Mouse (Mus musculus) embryonic facial prominence, embryonic 11.5 days (tissue): ENCODE measurements around the gene Trap1. TPM values are rescaled to one million over a fixed set of nuclear protein-coding genes. Genes with fewer than 3 reads are reported as not detected.

Source experiments
- ATAC-seq: fragments of 200-750 bp; cut with Nextera tagmentation; replicated peaks from 2 replicates; pipeline ENCODE4 v1.8.0; 2017; ENCODE audit warnings: low read depth; ENCODE audit not compliant: insufficient number of reproducible peaks, low FRiP score, low TSS enrichment
- DNase-seq: peaks from one replicate; pipeline ENCODE4 v3.0.0-alpha.2; 2015; ENCODE audit warnings: low spot score
- H3K27ac ChIP-seq: fragments of 300-500 bp; sonication (generic); replicated peaks from 2 replicates; pipeline ENCODE4 v1.5.1; 2014; ENCODE audit warnings: mild to moderate bottlenecking, low read depth, low read length, control low read depth
- H3K27me3 ChIP-seq: fragments of 300-500 bp; sonication (generic); 2 replicates; pipeline ENCODE4 v1.6.1; 2014; ENCODE audit warnings: mild to moderate bottlenecking, low read length, moderate library complexity, mixed read lengths; ENCODE audit not compliant: control insufficient read depth, insufficient read depth
- H3K36me3 ChIP-seq: fragments of 300-500 bp; sonication (generic); replicated peaks from 2 replicates; pipeline ENCODE4 v1.6.1; 2014; ENCODE audit warnings: low read depth, mild to moderate bottlenecking, low read length, moderate library complexity, mixed read lengths; ENCODE audit not compliant: control insufficient read depth, insufficient read depth
- H3K4me1 ChIP-seq: fragments of 300-500 bp; sonication (generic); 2 replicates; pipeline ENCODE4 v1.6.1; 2014; ENCODE audit warnings: low read length, mixed read lengths; ENCODE audit not compliant: control insufficient read depth, insufficient read depth
- H3K4me2 ChIP-seq: fragments of 300-500 bp; sonication (generic); 2 replicates; pipeline ENCODE4 v1.6.1; 2014; ENCODE audit warnings: low read depth, mild to moderate bottlenecking, control low read depth, low read length, moderate library complexity
- H3K4me3 ChIP-seq: fragments of 300-500 bp; sonication (generic); 2 replicates; pipeline ENCODE4 v1.5.1; 2014; ENCODE audit warnings: low read depth, low read length, control low read depth
- H3K9ac ChIP-seq: fragments of 300-500 bp; sonication (generic); replicated peaks from 2 replicates; pipeline ENCODE4 v1.6.1; 2014; ENCODE audit warnings: mild to moderate bottlenecking, control low read depth, low read length
- H3K9me3 ChIP-seq: fragments of 300-500 bp; sonication (generic); replicated peaks from 2 replicates; pipeline ENCODE4 v1.6.1; 2016; ENCODE audit warnings: mild to moderate bottlenecking, low read length, inconsistent platforms, mixed read lengths; ENCODE audit not compliant: control insufficient read depth
- WGBS: fragments of 180-500 bp; shearing (Covaris S2); extraction: QIAGEN DNeasy Blood & Tissue Kit; methylation state at CpG from one replicate; pipeline ENCODE4 v1.1.7; 2014; 5-methylcytosine and 5-hydroxymethylcytosine counted together
- microRNA-seq: library from miRNA; unstranded; fragments of <30 nt; microRNA quantifications from one replicate; pipeline ENCODE4, GENCODE M21; 2016; ENCODE audit warnings: borderline number of aligned reads
- polyA plus RNA-seq: library from polyadenylated mRNA; unstranded; fragments of >200 nt; fragmentation: Nextera tagmentation; extraction: Ambion mirVana; gene quantifications from 2 replicates; pipeline ENCODE4 v1.2.1, GENCODE M21; 2014

Trap1 gene
- polyA plus RNA-seq, 1 experiment from 2014 or later: 98.8 TPM

DNA sequence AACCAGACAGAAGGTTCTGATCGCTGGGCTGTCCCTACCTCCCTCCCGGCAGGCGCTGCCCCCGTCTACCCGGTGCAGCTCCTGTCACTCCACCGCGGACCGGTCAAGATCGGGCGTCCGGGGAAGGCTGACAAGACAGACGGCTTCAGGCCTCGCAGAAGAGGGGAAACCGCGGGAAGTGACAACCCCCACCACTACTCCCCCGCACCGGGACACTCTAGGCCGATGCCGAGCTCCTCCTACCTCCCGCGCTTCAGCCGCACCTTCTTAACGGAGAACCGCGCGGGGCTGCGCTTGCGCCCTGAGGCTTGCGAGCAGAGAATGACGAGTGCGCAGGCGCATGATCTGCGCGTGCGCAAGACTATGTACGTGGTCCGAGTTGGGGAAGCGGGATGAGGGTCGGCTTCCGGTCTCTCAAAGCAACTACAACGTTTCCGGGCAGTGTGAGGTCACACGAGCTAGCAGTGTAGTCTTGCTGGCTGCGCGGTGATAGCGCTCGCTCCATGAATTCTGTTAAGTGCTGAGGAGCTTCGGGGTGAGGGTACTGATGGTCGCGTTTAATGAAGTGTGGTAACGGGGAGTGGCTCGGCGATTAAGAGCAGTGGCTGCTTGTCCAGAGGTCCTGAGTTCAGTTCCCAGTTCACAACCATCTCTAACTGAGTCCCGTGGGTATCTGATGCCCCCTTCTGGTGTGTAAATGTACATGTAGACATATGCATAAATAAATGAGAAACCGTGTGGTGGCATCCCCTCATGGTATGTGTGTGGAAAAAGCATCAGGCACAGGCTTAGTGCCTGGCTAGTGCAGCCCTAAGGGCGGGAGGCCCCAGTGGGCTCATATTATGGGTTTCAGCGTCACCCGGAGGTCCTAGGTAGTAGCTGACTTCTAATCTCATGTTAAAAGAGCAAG lies 73.9 kb downstream of the Trap1 start, which contains the start of gene Slx4:
Gene Slx4 (minus strand): TSS at position 282 of the 910 bp plus-strand sequence.
- Histone ChIP-seq H3K36me3 (no peaks in the 10 kb centered on the region; the same call in 1 of the 2 replicates), H3K4me1 (no peaks in the 10 kb centered on the region), H3K27me3 (no peaks in the 10 kb centered on the region), H3K4me2 (peak within 1 kb of the TSS; percentile 70), H3K9ac (peak within 1 kb of the TSS; percentile 78), H3K9me3 (no peaks in the 10 kb centered on the region), H3K27ac (peak within 1 kb of the TSS; percentile 43; the same call in 1 of the 2 replicates), H3K4me3 (peak within 1 kb of the TSS; percentile 76)
- ATAC-seq (peak; percentile 98), DNase-seq (peak; percentile 98)
- WGBS: 1% methylated on average over 58 of the region's 58 CpGs

Small RNA genes within 50 kb of the gene (microRNA-seq; reads per million reads assigned to microRNA genes)
- not detected for gene Gm23413

Other genes starting within 250 kb of the Trap1 start
- 0.11 and 0.78 TPM in 2 replicates for gene Olfr15, start 246.9 kb downstream of the Trap1 start, polyA plus RNA-seq
- 1.3 TPM in 2 replicates for gene Zfp174, start 230.6 kb downstream of the Trap1 start, polyA plus RNA-seq
- gene Naa60, start 205.5 kb downstream of the Trap1 start, polyA plus RNA-seq: 53.3 and 55.7 TPM in 2 replicates
- 6.8 and 7.3 TPM in 2 replicates for gene Zfp597, start 193.3 kb downstream of the Trap1 start, polyA plus RNA-seq
- gene Gm20695, start 193.2 kb downstream of the Trap1 start, polyA plus RNA-seq: 1.6 and 4.4 TPM in 2 replicates
- 5.3 and 6.9 TPM in 2 replicates for gene 1700037C18Rik, start 169.1 kb downstream of the Trap1 start, polyA plus RNA-seq
- gene Cluap1, start 169.0 kb downstream of the Trap1 start, polyA plus RNA-seq: 27.3 and 32.0 TPM in 2 replicates
- gene Nlrc3, start 101.2 kb downstream of the Trap1 start, polyA plus RNA-seq: 0.76 and 0.91 TPM in 2 replicates
- 25.2 and 25.3 TPM in 2 replicates for gene Slx4, start 74.1 kb downstream of the Trap1 start, polyA plus RNA-seq
- 4.4 and 5.0 TPM in 2 replicates for gene Dnase1, start 40.9 kb downstream of the Trap1 start, polyA plus RNA-seq
- 32.1 and 32.4 TPM in 2 replicates for gene Crebbp, start 136.2 kb upstream of the Trap1 start, polyA plus RNA-seq